Mouse (Mus musculus) CH12.LX (cell line): ENCODE data around the gene Ercc6. TPM values are rescaled to one million over a fixed set of nuclear protein-coding genes. Genes with fewer than 3 reads are reported as not detected.

Experiments used
- DNase-seq: peaks from one replicate; pipeline ENCODE4 v3.0.0-alpha.2; 2013; ENCODE audit errors: extremely low read depth
- H3K27ac ChIP-seq: 2 replicates; pipeline ENCODE4 v1.5.1; 2012; ENCODE audit warnings: low read depth, mild to moderate bottlenecking, control low read depth, moderate library complexity; ENCODE audit not compliant: insufficient read depth
- H3K27me3 ChIP-seq: replicated peaks from 2 replicates; pipeline ENCODE3; 2012; ENCODE audit warnings: inconsistent platforms
- H3K36me3 ChIP-seq, 2 experiments: replicated peaks in 1 of 2; 2 replicates each; pipeline versions ENCODE3 to v1.6.1; 2012; ENCODE audit warnings: inconsistent platforms in 1 of 2, low read length in 1 of 2, mild to moderate bottlenecking in 1 of 2, mixed read lengths in 1 of 2, moderate library complexity in 1 of 2; ENCODE audit not compliant: control insufficient read depth in 1 of 2, insufficient read depth in 1 of 2
- H3K4me1 ChIP-seq, 2 experiments: 2 replicates each; pipeline ENCODE4 v1.6.1; 2012; ENCODE audit warnings: inconsistent platforms in 1 of 2, moderate library complexity in 1 of 2; ENCODE audit not compliant: insufficient read depth in 2 of 2, control insufficient read depth in 1 of 2
- H3K4me2 ChIP-seq: 2 replicates; pipeline ENCODE4 v1.6.1; 2012; ENCODE audit warnings: low read depth, mild to moderate bottlenecking, control low read depth; ENCODE audit not compliant: poor library complexity, insufficient read depth, severe bottlenecking
- H3K4me3 ChIP-seq, 3 experiments: fragments of 150-350 bp in 1 of 3; sonication (generic) in 1 of 3; replicated peaks in 1 of 3; 2 replicates each; pipeline versions ENCODE3 to v1.5.1; 2011 to 2012; ENCODE audit warnings: low read depth in 2 of 3, low read length in 2 of 3, mild to moderate bottlenecking in 2 of 3, moderate library complexity in 2 of 3, control low read depth in 1 of 3, improper control_type of control experiment in 1 of 3, inconsistent platforms in 1 of 3, mixed read lengths in 1 of 3; ENCODE audit not compliant: poor library complexity in 1 of 3
- H3K79me2 ChIP-seq: replicated peaks from 2 replicates; pipeline ENCODE4 v1.6.1; 2012; ENCODE audit warnings: mild to moderate bottlenecking, moderate library complexity; ENCODE audit not compliant: control insufficient read depth, poor library complexity, insufficient read depth, severe bottlenecking; ENCODE audit errors: extremely low read depth
- H3K9ac ChIP-seq: 2 replicates; pipeline ENCODE4 v1.6.1; 2012; ENCODE audit warnings: low read depth, mild to moderate bottlenecking, control low read depth, moderate library complexity; ENCODE audit not compliant: insufficient read depth
- H3K9me3 ChIP-seq: replicated peaks from 2 replicates; pipeline ENCODE3; 2012; ENCODE audit warnings: low read length, inconsistent platforms, mixed read lengths
- BHLHE40 ChIP-seq: IDR thresholded peaks from 2 replicates; pipeline ENCODE4 v1.6.1; 2011; ENCODE audit warnings: mild to moderate bottlenecking, low read depth, low read length, improper control_type of control experiment
- CHD1 ChIP-seq: IDR thresholded peaks from 2 replicates; pipeline ENCODE4 v1.6.1; 2012; ENCODE audit warnings: low read depth, low read length, improper control_type of control experiment, inconsistent platforms
- CHD2 ChIP-seq: IDR thresholded peaks from 2 replicates; pipeline ENCODE4 v1.6.1; 2011; ENCODE audit warnings: low read length, improper control_type of control experiment
- CTCF ChIP-seq, 2 experiments: IDR thresholded peaks in 1 of 2; conservative IDR thresholded peaks in 1 of 2; 2 replicates each; pipeline ENCODE4 v1.5.1; 2011 to 2012; ENCODE audit warnings: low read depth in 2 of 2, low read length in 2 of 2, improper control_type of control experiment in 1 of 2, inconsistent platforms in 1 of 2, mild to moderate bottlenecking in 1 of 2, moderate library complexity in 1 of 2
- EP300 ChIP-seq: IDR thresholded peaks from 2 replicates; pipeline ENCODE4 v1.6.1; 2011; ENCODE audit warnings: low read length, improper control_type of control experiment
- GABPA ChIP-seq: IDR thresholded peaks from 2 replicates; pipeline ENCODE4 v1.6.1; 2012; ENCODE audit warnings: low read depth, low read length, improper control_type of control experiment, inconsistent platforms; ENCODE audit not compliant: insufficient replicate concordance
- HCFC1 ChIP-seq: IDR thresholded peaks from 2 replicates; pipeline ENCODE4 v1.6.1; 2012; ENCODE audit warnings: low read depth, mild to moderate bottlenecking, inconsistent platforms, low read length, improper control_type of control experiment
- IRF4 ChIP-seq: IDR thresholded peaks from 2 replicates; pipeline ENCODE4 v1.6.1; 2014; ENCODE audit warnings: low read depth, mild to moderate bottlenecking, inconsistent platforms, low read length, improper control_type of control experiment
- JUN ChIP-seq: IDR thresholded peaks from 2 replicates; pipeline ENCODE4 v1.6.1; 2011; ENCODE audit warnings: low read depth, mild to moderate bottlenecking, low read length, improper control_type of control experiment, moderate library complexity; ENCODE audit not compliant: insufficient read depth
- JUND ChIP-seq: conservative IDR thresholded peaks from 2 replicates; pipeline ENCODE4 v1.6.1; 2011; ENCODE audit warnings: low read depth, low read length, improper control_type of control experiment
- KAT2A ChIP-seq: IDR thresholded peaks from 2 replicates; pipeline ENCODE4 v1.6.1; 2012; ENCODE audit warnings: low read length, improper control_type of control experiment, inconsistent platforms; ENCODE audit not compliant: insufficient replicate concordance
- MAFK ChIP-seq: IDR thresholded peaks from 2 replicates; pipeline ENCODE4 v1.6.1; 2011; ENCODE audit warnings: low read length, improper control_type of control experiment; ENCODE audit not compliant: insufficient replicate concordance
- MAX ChIP-seq: IDR thresholded peaks from 2 replicates; pipeline ENCODE4 v1.6.1; 2011; ENCODE audit warnings: low read length, improper control_type of control experiment
- MAZ ChIP-seq: IDR thresholded peaks from 2 replicates; pipeline ENCODE4 v1.6.1; 2012; ENCODE audit warnings: low read depth, mild to moderate bottlenecking, inconsistent platforms, low read length, improper control_type of control experiment, moderate library complexity
- MEF2A ChIP-seq: IDR thresholded peaks from 2 replicates; pipeline ENCODE4 v1.6.1; 2014; ENCODE audit warnings: low read depth, mild to moderate bottlenecking, inconsistent platforms, low read length, improper control_type of control experiment, borderline replicate concordance
- MXI1 ChIP-seq: IDR thresholded peaks from 2 replicates; pipeline ENCODE4 v1.6.1; 2011; ENCODE audit warnings: mild to moderate bottlenecking, low read depth, low read length, improper control_type of control experiment
- MYC ChIP-seq: IDR thresholded peaks from 2 replicates; pipeline ENCODE4 v1.6.1; 2011; ENCODE audit warnings: low read depth, mild to moderate bottlenecking, improper control_type of control experiment, low read length
- NELFE ChIP-seq: IDR thresholded peaks from 2 replicates; pipeline ENCODE4 v1.6.1; 2011; ENCODE audit warnings: low read depth, low read length, improper control_type of control experiment
- POLR2A ChIP-seq: IDR thresholded peaks from 2 replicates; pipeline ENCODE4 v1.6.1; 2011; ENCODE audit warnings: low read depth, mild to moderate bottlenecking, improper control_type of control experiment, low read length
- POLR2AphosphoS2 ChIP-seq: IDR thresholded peaks from 2 replicates; pipeline ENCODE4 v1.6.1; 2011; ENCODE audit warnings: low read depth, low read length, improper control_type of control experiment
- RCOR1 ChIP-seq: conservative IDR thresholded peaks from 2 replicates; pipeline ENCODE4 v1.6.1; 2012; ENCODE audit warnings: low read depth, mild to moderate bottlenecking, inconsistent platforms, low read length, improper control_type of control experiment
- SMC3 ChIP-seq: IDR thresholded peaks from 2 replicates; pipeline ENCODE4 v1.6.1; 2011; ENCODE audit warnings: low read depth, low read length, improper control_type of control experiment
- TBP ChIP-seq: conservative IDR thresholded peaks from 2 replicates; pipeline ENCODE4 v1.6.1; 2011; ENCODE audit warnings: low read depth, low read length, improper control_type of control experiment
- TCF12 ChIP-seq: IDR thresholded peaks from 2 replicates; pipeline ENCODE4 v1.6.1; 2014; ENCODE audit warnings: low read depth, mild to moderate bottlenecking, inconsistent platforms, low read length, improper control_type of control experiment
- USF1 ChIP-seq: IDR thresholded peaks from 2 replicates; pipeline ENCODE4 v1.6.1; 2014; ENCODE audit warnings: low read depth, mild to moderate bottlenecking, inconsistent platforms, low read length, improper control_type of control experiment
- ZKSCAN1 ChIP-seq: IDR thresholded peaks from 2 replicates; pipeline ENCODE4 v1.6.1; 2012; ENCODE audit warnings: low read depth, inconsistent platforms, low read length, improper control_type of control experiment, borderline replicate concordance
- ZMIZ1 ChIP-seq: IDR thresholded peaks from 2 replicates; pipeline ENCODE4 v1.6.1; 2012; ENCODE audit warnings: low read depth, mild to moderate bottlenecking, inconsistent platforms, low read length, improper control_type of control experiment
- dilution Hi-C: fragments of 300-500 bp; cut with MboI; formaldehyde crosslinking; loops from 2 replicates; pipeline ENCODE4 v1.14.3; 2020; ENCODE audit warnings: low sequenced_read_pairs; ENCODE audit not compliant: extremely low pct_unique_long_range_greater_than_20kb, extremely low pct_ligation_motif_present
- in situ Hi-C: fragments of 300-500 bp; cut with MboI; formaldehyde crosslinking; loops from 3 replicates; pipeline ENCODE4 v1.14.3; 2019; ENCODE audit warnings: low sequenced_read_pairs, low pct_ligation_motif_present, low pct_unique_long_range_greater_than_20kb, mixed read lengths
- polyA plus RNA-seq: library from polyadenylated mRNA; unstranded; fragments of >175 nt; gene quantifications from 2 replicates; pipeline ENCODE4 v1.2.1, GENCODE M21; 2012; ENCODE audit warnings: low read depth; ENCODE audit not compliant: insufficient read length
- total RNA-seq, 2 experiments: library from RNA; depleted of rRNA; stranded (reverse); fragments of 300-350 nt in 1 of 2; fragments of >200 nt in 1 of 2; gene quantifications; 2 replicates each; pipeline ENCODE4 v1.2.3; 2012 to 2014

Gene Ercc6
- total and polyA plus RNA-seq, 3 experiments = 10.7 to 16.7 (median 15.3) TPM

DNA sequence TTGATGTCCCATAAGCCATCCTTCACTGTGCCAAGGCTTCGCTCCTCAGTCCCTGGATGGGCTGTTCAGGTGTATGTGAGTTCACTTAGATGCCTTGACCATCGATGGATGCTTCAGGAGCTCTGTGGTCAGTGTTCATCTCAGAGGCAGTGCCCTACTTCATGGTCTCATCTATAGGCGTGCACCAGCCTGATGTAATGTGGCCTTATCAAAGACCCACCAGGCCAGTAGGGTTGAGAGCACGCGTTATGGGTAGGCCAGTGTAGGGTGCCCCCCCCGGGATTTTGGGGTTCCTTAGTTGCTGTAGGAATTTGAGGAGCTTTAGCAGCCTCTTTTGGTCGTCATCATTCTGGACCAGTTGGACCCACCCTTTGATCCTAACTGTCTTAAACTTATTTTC, 111.5 kb downstream of the Ercc6 start:
- no peak overlapping the region for H3K4me3 ChIP-seq
- TF ChIP-seq ZMIZ1 (no peak), MEF2A (no peak), TBP (no peak), KAT2A (no peak), CHD2 (no peak), MYC (no peak), IRF4 (no peak), USF1 (no peak), SMC3 (no peak), RCOR1 (no peak), TCF12 (no peak), EP300 (no peak), JUND (no peak), MAX (no peak), POLR2A (no peak), MAFK (no peak), CHD1 (no peak), ZKSCAN1 (no peak), BHLHE40 (no peak), CTCF (conservative IDR thresholded peaks at IDR 0.05 in 1 of 2, IDR thresholded peaks at IDR 0.05 in 1 of 2; ENCODE audit: low read depth in 2 of 2, low read length in 2 of 2) (no peak)
- peaks cover 0 to 19% of the 10 kb centered on the region in 2 experiments; a peak in 2 of 4 replicates for H3K4me1 ChIP-seq
- H3K27ac ChIP-seq = no peak overlapping the region
- H3K36me3 ChIP-seq = no peaks in the 10 kb centered on the region
- DNase-seq = no peak
- H3K79me2 ChIP-seq = no peaks in the 10 kb centered on the region
- dilution Hi-C loops (no loop called here), in situ Hi-C loops (loop anchor here (25.0 kb wide), 2 partner anchors 187 to 312 kb away; no protein-coding TSS in a partner anchor)
- no peak overlapping the region for H3K9ac ChIP-seq
- no peaks in the 10 kb centered on the region for H3K27me3 ChIP-seq
- H3K9me3 ChIP-seq = no peaks in the 10 kb centered on the region
- H3K4me2 ChIP-seq = no peak overlapping the region

DNA sequence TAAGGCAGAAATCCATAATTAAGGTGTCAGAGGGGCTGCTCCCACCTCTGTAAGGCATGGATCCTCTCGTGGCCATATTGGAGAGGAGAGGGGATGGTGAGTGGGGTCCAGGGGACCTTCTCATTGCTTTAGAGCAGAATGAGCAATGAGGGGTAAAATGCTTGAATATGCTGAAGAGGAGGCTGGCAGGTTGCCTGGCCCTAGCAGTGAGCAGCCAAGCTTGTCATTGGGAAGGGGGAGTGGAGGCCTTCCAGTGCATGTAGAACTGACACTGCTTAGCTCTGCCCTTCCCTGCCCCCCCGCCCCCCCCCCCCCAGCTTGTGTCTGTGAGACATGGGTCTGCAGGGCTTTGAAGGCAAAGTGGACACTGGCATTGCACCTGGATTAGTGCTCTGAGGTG, 114.0 kb downstream of the Ercc6 start:
- Histone ChIP-seq H3K27ac (no peak overlapping the region), H3K4me3 (no peak overlapping the region), H3K79me2 (no peaks in the 10 kb centered on the region), H3K9ac (no peak overlapping the region), H3K27me3 (no peaks in the 10 kb centered on the region), H3K4me2 (no peak overlapping the region), H3K36me3 (no peaks in the 10 kb centered on the region), H3K4me1 (peaks cover 0 to 24% of the 10 kb centered on the region in 2 experiments; a peak in 2 of 4 replicates), H3K9me3 (no peaks in the 10 kb centered on the region)
- in situ Hi-C loops (no loop called here), dilution Hi-C loops (no loop called here)
- no peak for DNase-seq
- TF ChIP-seq POLR2AphosphoS2 (no peak), MAFK (no peak), CHD2 (no peak), USF1 (no peak), JUND (no peak), MEF2A (no peak), NELFE (no peak), MAZ (no peak), MAX (no peak), JUN (no peak), HCFC1 (no peak), RCOR1 (no peak), POLR2A (no peak), MXI1 (no peak), CHD1 (no peak), SMC3 (no peak), IRF4 (no peak), BHLHE40 (no peak), GABPA (no peak)
